Mouse (Mus musculus) spleen, adult 2 months (tissue): ENCODE measurements around the gene Ldb1.

ENCODE experiments used
- CTCF ChIP-seq: fragments of 200-500 bp; IDR thresholded peaks from 2 replicates; pipeline ENCODE4 v1.5.1; 2011; ENCODE audit warnings: mild to moderate bottlenecking, inconsistent platforms; ENCODE audit not compliant: insufficient read depth, insufficient read length, insufficient replicate concordance; ENCODE audit errors: extremely low read depth
- POLR2A ChIP-seq: fragments of 200-500 bp; IDR thresholded peaks from 2 replicates; pipeline ENCODE4 v1.6.1; 2011; ENCODE audit warnings: low read depth, low read length, inconsistent platforms

- no peak for TF ChIP-seq CTCF
- no peak for TF ChIP-seq POLR2A
Observed at GRCm38 (mm10) chr19:46078535-46078934, 33.5 kb upstream of the Ldb1 start.
